Mouse (Mus musculus): ENCODE data around the gene Idi2.
"Not testable (repeated sequence)": the region's sequence is repeated elsewhere in the genome, so short reads cannot be mapped to it uniquely, and the experiment has no call there.

Idi2 gene

DNA sequence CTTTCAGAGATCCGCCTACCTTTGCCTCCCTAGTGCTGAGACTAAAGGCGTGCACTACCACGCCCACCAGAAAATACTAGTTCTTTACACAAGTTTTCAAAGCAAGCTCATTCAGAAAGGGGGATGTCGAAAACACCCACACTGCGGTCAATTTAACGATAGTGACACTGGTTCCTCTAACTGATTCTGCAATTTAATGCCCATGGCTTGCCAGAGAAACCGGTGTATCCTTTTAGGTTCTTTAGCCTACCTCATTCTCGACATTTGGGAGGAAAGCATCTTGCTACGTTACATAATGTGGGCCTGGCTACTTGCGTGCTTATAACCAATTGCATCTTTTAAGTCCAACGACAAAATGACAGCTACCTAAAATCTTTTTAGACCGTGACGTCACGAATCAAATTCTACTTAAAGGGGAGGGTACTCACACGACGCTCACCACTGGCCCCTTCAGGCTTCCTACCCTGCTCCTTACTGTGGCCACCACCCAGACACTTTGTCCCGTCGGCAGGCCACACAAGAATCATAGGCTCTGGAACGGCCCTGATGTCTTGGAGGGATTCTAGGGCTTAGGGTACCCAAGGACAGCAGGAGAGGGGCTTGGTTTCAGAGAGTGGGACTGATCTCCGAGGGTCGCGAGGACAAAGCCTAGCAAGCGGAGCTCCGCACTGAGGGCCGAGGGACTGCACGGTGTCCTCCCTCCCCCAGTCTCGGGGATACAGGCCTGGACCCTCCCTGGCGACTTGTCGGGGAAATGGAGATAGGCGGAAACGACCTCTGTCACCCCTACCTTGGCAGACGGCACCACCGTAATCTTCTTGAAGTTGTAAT is 42.7 kb downstream of the Idi2 start:
- in situ Hi-C loops (cut with MboI; ENCODE audit: low pct_unique_long_range_greater_than_20kb in 1 of 2, low sequenced_read_pairs in 2 of 2, unreplicated experiment in 1 of 2): no loop called here

DNA sequence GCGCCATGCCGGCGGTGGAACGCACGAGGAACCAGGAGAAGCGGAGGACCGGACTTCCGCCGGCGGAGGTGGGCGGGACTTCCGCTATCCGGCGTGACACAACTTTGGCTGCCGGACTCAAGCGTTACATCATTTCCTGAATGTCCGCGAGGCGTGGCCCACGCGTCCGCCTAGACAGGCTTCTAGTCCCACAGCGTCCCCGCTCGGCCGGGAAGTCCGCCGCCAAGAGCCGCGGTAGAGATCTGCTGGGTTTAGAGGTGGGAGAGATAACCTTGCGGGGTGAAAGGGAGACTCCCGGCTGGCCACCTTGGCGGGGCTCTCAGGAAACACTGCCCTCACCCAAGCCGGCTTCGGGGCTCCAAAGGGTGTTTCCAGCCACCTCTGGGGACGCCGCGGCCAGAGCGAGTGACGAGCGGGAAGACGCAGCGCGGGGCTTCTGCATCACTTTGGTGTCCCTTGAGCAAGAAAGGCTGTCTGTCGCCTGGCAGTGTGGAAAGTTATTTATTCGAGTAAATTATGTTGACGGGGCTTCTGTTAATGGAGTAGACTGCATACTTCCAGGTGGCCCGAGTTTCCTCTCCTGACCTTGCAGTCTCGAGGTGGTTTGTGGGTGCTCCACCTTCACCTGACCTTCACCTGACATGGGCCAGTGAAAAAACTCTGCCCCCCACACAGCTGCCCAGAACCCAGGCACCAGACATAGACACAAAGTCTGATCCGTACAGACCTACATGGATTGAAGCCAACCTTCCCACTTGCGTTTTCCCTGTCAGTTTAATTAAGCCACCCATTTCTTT is 43.5 kb downstream of the Idi2 start, which contains the start of gene Gtpbp4:
Gene Gtpbp4, minus strand, starts transcription at position 94 of the 797 bp plus-strand sequence.
- in situ Hi-C loops (cut with MboI; ENCODE audit: low pct_unique_long_range_greater_than_20kb in 1 of 2, low sequenced_read_pairs in 2 of 2, unreplicated experiment in 1 of 2): no loop called here

DNA sequence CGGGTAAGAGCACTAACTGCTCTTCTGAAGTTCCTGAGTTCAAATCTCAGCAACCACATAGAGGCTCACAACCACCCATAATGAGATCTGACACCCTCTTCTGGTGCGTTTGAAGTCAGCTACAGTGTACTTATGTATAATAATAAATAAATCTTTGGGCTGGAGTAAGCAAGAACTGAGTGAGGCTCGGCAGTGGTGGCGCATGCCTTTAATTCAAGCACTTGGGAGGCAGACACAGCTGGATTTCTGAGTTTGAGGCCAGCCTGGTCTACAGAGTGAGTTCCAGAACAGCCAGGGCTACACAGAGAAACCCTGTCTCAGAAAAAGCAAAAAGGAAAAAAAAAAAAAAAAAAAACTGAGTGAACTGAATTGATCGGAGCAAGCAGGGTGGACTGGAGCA is 44.6 kb downstream of the Idi2 start:
- in situ Hi-C loops (cut with MboI; ENCODE audit: low pct_unique_long_range_greater_than_20kb in 1 of 2, low sequenced_read_pairs in 2 of 2, unreplicated experiment in 1 of 2): not testable (repeated sequence)

DNA sequence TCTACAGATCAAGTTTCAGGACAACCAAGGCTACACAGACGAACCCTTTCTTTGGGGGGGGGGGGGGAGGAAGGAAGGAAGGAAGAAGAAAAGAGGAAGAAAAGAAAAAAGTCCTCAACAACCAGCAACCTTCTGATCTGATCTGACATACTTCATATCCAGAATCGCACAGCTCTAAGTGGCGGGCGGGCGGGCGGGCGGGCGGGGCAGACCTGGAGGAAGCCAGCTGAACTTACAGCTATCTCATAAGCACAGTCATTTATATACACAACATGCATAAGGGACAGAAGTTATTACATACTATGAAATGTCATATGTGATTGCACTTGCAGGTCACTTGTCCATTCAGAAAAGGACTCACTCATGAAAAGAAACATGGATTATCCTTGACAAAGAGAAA is 46.8 kb downstream of the Idi2 start:
- in situ Hi-C loops (cut with MboI; ENCODE audit: low pct_unique_long_range_greater_than_20kb in 1 of 2, low sequenced_read_pairs in 2 of 2, unreplicated experiment in 1 of 2): no loop called here

DNA sequence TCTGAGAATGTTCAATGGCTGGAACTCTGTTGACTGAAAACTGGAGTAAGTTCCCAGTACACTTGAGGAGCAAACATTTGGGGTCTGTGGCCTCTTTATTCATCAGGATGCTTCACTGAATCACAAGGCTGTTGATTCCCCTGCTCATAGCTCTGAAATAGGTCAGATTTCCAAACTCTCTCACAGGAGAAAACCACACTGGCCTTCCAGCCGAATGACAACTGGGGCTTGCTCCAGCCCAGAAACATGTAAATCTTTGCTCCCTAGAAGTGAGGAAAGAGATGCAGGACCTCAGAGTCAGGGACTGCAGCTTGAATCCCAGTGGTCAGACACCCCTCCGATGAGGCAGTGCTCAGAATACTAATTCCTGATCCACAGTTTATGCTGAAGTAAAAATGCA is 50.6 kb downstream of the Idi2 start:
- in situ Hi-C loops (cut with MboI; ENCODE audit: low pct_unique_long_range_greater_than_20kb in 1 of 2, low sequenced_read_pairs in 2 of 2, unreplicated experiment in 1 of 2): no loop called here

All from mouse embryonic stem cell (cell line).